Mouse (Mus musculus): ENCODE data around the gene Sugp1. TPM values are rescaled to one million over a fixed set of nuclear protein-coding genes. Genes with fewer than 3 reads are reported as not detected.
A peak's percentile ranks its signal among the peaks of the same experiment; 100 is the strongest.

Gene Sugp1
- 30.8 and 32.4 TPM in 2 replicates for polyA plus RNA-seq (2014; fragmentation: Nextera tagmentation; extraction: Ambion mirVana)

GRCm38 (mm10) chr8:70042583-70043455 lies at the start of gene Sugp1, which contains the start of gene Mau2:
Gene Sugp1, plus strand, starts transcription at chr8:70042813.
Gene Mau2, minus strand, starts transcription at chr8:70042734.
- Histone ChIP-seq H3K4me3 (ENCODE audit: low read depth, low read length) (peak within 1 kb of the TSS; percentile 99), H3K4me1 (replicated peaks; ENCODE audit: control insufficient read depth, insufficient read depth, low read length) (peaks cover 33% of the 10 kb centered on the region), H3K4me2 (peak within 1 kb of the TSS; percentile 75), H3K27ac (ENCODE audit: low read depth, low read length) (peak within 1 kb of the TSS; percentile 54), H3K9ac (ENCODE audit: low read depth, low read length) (peak within 1 kb of the TSS; percentile 98), H3K36me3 (ENCODE audit: control insufficient read depth, insufficient read depth, low read length) (no peaks in the 10 kb centered on the region), H3K27me3 (replicated peaks; ENCODE audit: control insufficient read depth, insufficient read depth, low read length) (no peaks in the 10 kb centered on the region), H3K9me3 (ENCODE audit: control insufficient read depth, low read length) (no peaks in the 10 kb centered on the region)
- peak; percentile 97 for DNase-seq (ENCODE audit: low spot score)
- ATAC-seq (replicated peaks; ENCODE audit: low FRiP score) = peak; percentile 91
- WGBS = under 1% methylated on average over 65 of the region's 65 CpGs

- no peaks in the 10 kb centered on the region for H3K9me3 ChIP-seq (ENCODE audit: control insufficient read depth, low read length)
- H3K36me3 ChIP-seq (ENCODE audit: control insufficient read depth, insufficient read depth, low read length) = no peaks in the 10 kb centered on the region
- H3K4me2 ChIP-seq = peak overlapping the region; percentile 76
- ATAC-seq (replicated peaks; ENCODE audit: low FRiP score) = no peak
- H3K9ac ChIP-seq (ENCODE audit: low read depth, low read length) = peak overlapping the region; percentile 83
- H3K4me3 ChIP-seq (ENCODE audit: low read depth, low read length) = peak overlapping the region; percentile 85
- no peaks in the 10 kb centered on the region for H3K27me3 ChIP-seq (replicated peaks; ENCODE audit: control insufficient read depth, insufficient read depth, low read length)
- DNase-seq (ENCODE audit: low spot score) = peak; percentile 47
- under 1% methylated on average over 7 of the region's 7 CpGs for WGBS
- peaks cover 12% of the 10 kb centered on the region for H3K4me1 ChIP-seq (replicated peaks; ENCODE audit: control insufficient read depth, insufficient read depth, low read length)
- H3K27ac ChIP-seq (ENCODE audit: low read depth, low read length) = peak overlapping the region; percentile 91
Measured at GRCm38 (mm10) chr8:69995422-69995775, 47.2 kb upstream of the Sugp1 start.

GRCm38 (mm10) chr8:69995776-69996588 lies 46.6 kb upstream of the Sugp1 start, which contains the start of gene Gatad2a:
Gene Gatad2a, minus strand, starts transcription at chr8:69996384.
- peak within 1 kb of the TSS; percentile 83 for H3K9ac ChIP-seq (ENCODE audit: low read depth, low read length)
- under 1% methylated on average over 75 of the region's 87 CpGs for WGBS
- H3K27ac ChIP-seq (ENCODE audit: low read depth, low read length) = peak within 1 kb of the TSS; percentile 91
- peaks cover 14% of the 10 kb centered on the region for H3K4me1 ChIP-seq (replicated peaks; ENCODE audit: control insufficient read depth, insufficient read depth, low read length)
- H3K9me3 ChIP-seq (ENCODE audit: control insufficient read depth, low read length) = no peaks in the 10 kb centered on the region
- peak within 1 kb of the TSS; percentile 85 for H3K4me3 ChIP-seq (ENCODE audit: low read depth, low read length)
- no peaks in the 10 kb centered on the region for H3K36me3 ChIP-seq (ENCODE audit: control insufficient read depth, insufficient read depth, low read length)
- H3K27me3 ChIP-seq (replicated peaks; ENCODE audit: control insufficient read depth, insufficient read depth, low read length) = no peaks in the 10 kb centered on the region
- peak; percentile 98 for ATAC-seq (replicated peaks; ENCODE audit: low FRiP score)
- H3K4me2 ChIP-seq = peak within 1 kb of the TSS; percentile 87
- peak; percentile 100 for DNase-seq (ENCODE audit: low spot score)

- WGBS = 3% methylated on average over 32 of the region's 35 CpGs
- peak overlapping the region; percentile 87 for H3K4me2 ChIP-seq
- H3K36me3 ChIP-seq (ENCODE audit: control insufficient read depth, insufficient read depth, low read length) = no peaks in the 10 kb centered on the region
- DNase-seq (ENCODE audit: low spot score) = no peak
- H3K27ac ChIP-seq (ENCODE audit: low read depth, low read length) = peak overlapping the region; percentile 85
- peak overlapping the region; percentile 85 for H3K4me3 ChIP-seq (ENCODE audit: low read depth, low read length)
- H3K9ac ChIP-seq (ENCODE audit: low read depth, low read length) = peak overlapping the region; percentile 82
- no peaks in the 10 kb centered on the region for H3K9me3 ChIP-seq (ENCODE audit: control insufficient read depth, low read length)
- ATAC-seq (replicated peaks; ENCODE audit: low FRiP score) = no peak
- H3K4me1 ChIP-seq (replicated peaks; ENCODE audit: control insufficient read depth, insufficient read depth, low read length) = peaks cover 20% of the 10 kb centered on the region
- H3K27me3 ChIP-seq (replicated peaks; ENCODE audit: control insufficient read depth, insufficient read depth, low read length) = no peaks in the 10 kb centered on the region
Measured at GRCm38 (mm10) chr8:69996589-69997285, 45.9 kb upstream of the Sugp1 start.

GRCm38 (mm10) chr8:69998706-69999105 lies 43.9 kb upstream of the Sugp1 start:
- Histone ChIP-seq H3K9me3 (ENCODE audit: control insufficient read depth, low read length) (no peaks in the 10 kb centered on the region), H3K4me2 (no peak overlapping the region), H3K27ac (ENCODE audit: low read depth, low read length) (no peak overlapping the region; the same call in 1 of the 2 replicates), H3K36me3 (ENCODE audit: control insufficient read depth, insufficient read depth, low read length) (no peaks in the 10 kb centered on the region), H3K27me3 (replicated peaks; ENCODE audit: control insufficient read depth, insufficient read depth, low read length) (no peaks in the 10 kb centered on the region), H3K4me3 (ENCODE audit: low read depth, low read length) (no peak overlapping the region), H3K9ac (ENCODE audit: low read depth, low read length) (no peak overlapping the region), H3K4me1 (replicated peaks; ENCODE audit: control insufficient read depth, insufficient read depth, low read length) (peaks cover 20% of the 10 kb centered on the region)
- no peak for ATAC-seq (replicated peaks; ENCODE audit: low FRiP score)
- no peak for DNase-seq (ENCODE audit: low spot score)
- WGBS = 87% methylated on average over 3 of the region's 3 CpGs

GRCm38 (mm10) chr8:69999236-69999635 lies 43.4 kb upstream of the Sugp1 start:
- Histone ChIP-seq H3K9me3 (ENCODE audit: control insufficient read depth, low read length) (no peaks in the 10 kb centered on the region), H3K27ac (ENCODE audit: low read depth, low read length) (no peak overlapping the region), H3K9ac (ENCODE audit: low read depth, low read length) (no peak overlapping the region), H3K4me2 (no peak overlapping the region), H3K36me3 (ENCODE audit: control insufficient read depth, insufficient read depth, low read length) (no peaks in the 10 kb centered on the region), H3K27me3 (replicated peaks; ENCODE audit: control insufficient read depth, insufficient read depth, low read length) (no peaks in the 10 kb centered on the region), H3K4me1 (replicated peaks; ENCODE audit: control insufficient read depth, insufficient read depth, low read length) (peaks cover 18% of the 10 kb centered on the region), H3K4me3 (ENCODE audit: low read depth, low read length) (no peak overlapping the region)
- ATAC-seq (replicated peaks; ENCODE audit: low FRiP score) (no peak), DNase-seq (ENCODE audit: low spot score) (no peak)
- WGBS = 87% methylated on average over 4 of the region's 4 CpGs

GRCm38 (mm10) chr8:70000226-70000625 lies 42.4 kb upstream of the Sugp1 start:
- H3K9me3 ChIP-seq (ENCODE audit: control insufficient read depth, low read length) = no peaks in the 10 kb centered on the region

More at GRCm38 (mm10) chr8:70000226-70000625, 42.4 kb upstream of the Sugp1 start:
- no peak for ATAC-seq (replicated peaks; ENCODE audit: low FRiP score)
- no peak overlapping the region for H3K4me2 ChIP-seq
- no peak overlapping the region for H3K9ac ChIP-seq (ENCODE audit: low read depth, low read length)
- H3K27ac ChIP-seq (ENCODE audit: low read depth, low read length) = no peak overlapping the region
- H3K36me3 ChIP-seq (ENCODE audit: control insufficient read depth, insufficient read depth, low read length) = no peaks in the 10 kb centered on the region
- peaks cover 9% of the 10 kb centered on the region for H3K4me1 ChIP-seq (replicated peaks; ENCODE audit: control insufficient read depth, insufficient read depth, low read length)
- no peak for DNase-seq (ENCODE audit: low spot score)
- H3K4me3 ChIP-seq (ENCODE audit: low read depth, low read length) = no peak overlapping the region
- 88% methylated on average over 2 of the region's 2 CpGs for WGBS
- H3K27me3 ChIP-seq (replicated peaks; ENCODE audit: control insufficient read depth, insufficient read depth, low read length) = no peaks in the 10 kb centered on the region
